Comparison of ENCODE assay signal across 19 mouse cellular contexts in genomic region chr2:17723268-17724019, GRCm38 (mm10). TPM values are rescaled to one million over a fixed set of nuclear protein-coding genes. Genes with fewer than 3 reads are reported as not detected.
A peak's percentile ranks its signal among the peaks of the same experiment; 100 is the strongest.
DNase-seq lines count a peak whose midpoint lies in the region; ATAC-seq and TF ChIP-seq lines count a peak whose summit lies in the region.
"Had no signal": no experiment of that assay in that cellular context is flagged by ENCODE, and none has a peak within 500 bp of the region (broad histone marks: within the 10 kb centered on the region; RNA-seq: fewer than 3 reads in every experiment).

No protein-coding gene starts in this region.

- no peak for TF ChIP-seq CTCF in forebrain, postnatal 0 days (IDR thresholded peaks at IDR 0.05; ENCODE audit: low read depth)
- TF ChIP-seq CTCF in lung, embryonic 14.5 days (IDR thresholded peaks at IDR 0.05; ENCODE audit: low read depth) = no peak

- H3K27me3 ChIP-seq in forebrain, postnatal 0 days (ENCODE audit: insufficient read depth, low read length) = no peaks in the 10 kb centered on the region
- H3K27me3 ChIP-seq in forebrain, embryonic 14.5 days (replicated peaks; ENCODE audit: control insufficient read depth, insufficient read depth, low read length) = 0 out of 2 replicates have a peak, but pooled peaks cover 3% of the 10 kb centered on the region
- no peaks in the 10 kb centered on the region for H3K27me3 ChIP-seq in heart, embryonic 15.5 days
- no peaks in the 10 kb centered on the region for H3K27me3 ChIP-seq in lung, embryonic 14.5 days (ENCODE audit: insufficient read depth, low read length)
- H3K27me3 ChIP-seq in midbrain, embryonic 14.5 days (ENCODE audit: control insufficient read depth, insufficient read depth, low read length) = 0 out of 2 replicates have a peak, but pooled peaks cover 5% of the 10 kb centered on the region
- H3K27me3 ChIP-seq: stomach, embryonic 15.5 days had no signal

- no peak overlapping the region for H3K4me3 ChIP-seq in forebrain, postnatal 0 days (ENCODE audit: low read depth, low read length)
- H3K4me3 ChIP-seq in forebrain, embryonic 14.5 days (ENCODE audit: low read depth, low read length) = no peak overlapping the region
- H3K4me3 ChIP-seq in heart, embryonic 15.5 days = no peak overlapping the region
- no peak overlapping the region for H3K4me3 ChIP-seq in lung, embryonic 14.5 days (ENCODE audit: low read depth, low read length)
- H3K4me3 ChIP-seq in midbrain, embryonic 14.5 days (replicated peaks; ENCODE audit: low read depth, low read length) = no peak overlapping the region
- H3K4me3 ChIP-seq: embryonic facial prominence, embryonic 13.5 days; stomach, embryonic 15.5 days had no signal

- 70% methylated on average over 12 of the region's 12 CpGs for WGBS in forebrain, postnatal 0 days
- WGBS in forebrain, embryonic 14.5 days = 82% methylated on average over 12 of the region's 12 CpGs
- 28% methylated on average over 12 of the region's 12 CpGs for WGBS in heart, embryonic 15.5 days
- WGBS in lung, embryonic 14.5 days = 22% methylated on average over 12 of the region's 12 CpGs
- WGBS in midbrain, embryonic 14.5 days = 82% methylated on average over 12 of the region's 12 CpGs

- no peaks in the 10 kb centered on the region for H3K36me3 ChIP-seq in forebrain, postnatal 0 days (ENCODE audit: insufficient read depth)
- H3K36me3 ChIP-seq in forebrain, embryonic 14.5 days (ENCODE audit: control insufficient read depth, insufficient read depth, low read length) = no peaks in the 10 kb centered on the region
- no peaks in the 10 kb centered on the region for H3K36me3 ChIP-seq in heart, embryonic 15.5 days
- H3K36me3 ChIP-seq in lung, embryonic 14.5 days (ENCODE audit: insufficient read depth) = 0 out of 2 replicates have a peak, but pooled peaks cover 4% of the 10 kb centered on the region
- H3K36me3 ChIP-seq in midbrain, embryonic 14.5 days (ENCODE audit: control insufficient read depth, insufficient read depth, low read length) = no peaks in the 10 kb centered on the region
- H3K36me3 ChIP-seq: embryonic facial prominence, embryonic 13.5 days; stomach, embryonic 15.5 days had no signal

- no peaks in the 10 kb centered on the region for H3K4me1 ChIP-seq in forebrain, postnatal 0 days (ENCODE audit: insufficient read depth)
- no peaks in the 10 kb centered on the region; the same call in 1 of the 2 replicates for H3K4me1 ChIP-seq in forebrain, embryonic 14.5 days (ENCODE audit: control insufficient read depth, insufficient read depth, low read length)
- peaks cover 8% of the 10 kb centered on the region for H3K4me1 ChIP-seq in heart, embryonic 15.5 days (replicated peaks)
- H3K4me1 ChIP-seq in lung, embryonic 14.5 days (ENCODE audit: insufficient read depth) = peaks cover 11% of the 10 kb centered on the region
- no peaks in the 10 kb centered on the region for H3K4me1 ChIP-seq in midbrain, embryonic 14.5 days (ENCODE audit: control insufficient read depth, insufficient read depth, low read length)
- H3K4me1 ChIP-seq: embryonic facial prominence, embryonic 13.5 days; stomach, embryonic 15.5 days had no signal

- no peaks in the 10 kb centered on the region for H3K9me3 ChIP-seq in forebrain, postnatal 0 days (ENCODE audit: low read length)
- no peaks in the 10 kb centered on the region for H3K9me3 ChIP-seq in forebrain, embryonic 14.5 days (replicated peaks; ENCODE audit: control insufficient read depth, low read length)
- H3K9me3 ChIP-seq in heart, embryonic 15.5 days (replicated peaks) = no peaks in the 10 kb centered on the region
- no peaks in the 10 kb centered on the region for H3K9me3 ChIP-seq in lung, embryonic 14.5 days (ENCODE audit: low read depth, low read length)
- H3K9me3 ChIP-seq in midbrain, embryonic 14.5 days (ENCODE audit: control insufficient read depth, low read length) = no peaks in the 10 kb centered on the region
- H3K9me3 ChIP-seq: embryonic facial prominence, embryonic 13.5 days; stomach, embryonic 15.5 days had no signal

- H3K27ac ChIP-seq in forebrain, postnatal 0 days (ENCODE audit: low read depth, low read length) = no peak overlapping the region
- H3K27ac ChIP-seq in forebrain, embryonic 14.5 days (ENCODE audit: low read depth, low read length) = no peak overlapping the region
- H3K27ac ChIP-seq in heart, embryonic 15.5 days = no peak overlapping the region
- peak overlapping the region; percentile 72 for H3K27ac ChIP-seq in lung, embryonic 14.5 days (ENCODE audit: low read depth)
- H3K27ac ChIP-seq in midbrain, embryonic 14.5 days (replicated peaks; ENCODE audit: low read depth, low read length) = no peak overlapping the region
- H3K27ac ChIP-seq: embryonic facial prominence, embryonic 13.5 days; hindbrain, postnatal 0 days; stomach, embryonic 15.5 days had no signal

- DNase-seq in forebrain, postnatal 0 days = no peak
- DNase-seq in forebrain, embryonic 14.5 days (ENCODE audit: low spot score) = no peak
- no peak for DNase-seq in heart, adult 9 months (ENCODE audit: low spot score in 2 of 2)
- peak; percentile 81 for DNase-seq in lung, embryonic 14.5 days
- no peak for DNase-seq in lung, postnatal 25 days (ENCODE audit: low spot score)
- DNase-seq in lung, postnatal 10 days = peak; percentile 62
- DNase-seq in midbrain, embryonic 14.5 days = no peak
- DNase-seq: adrenal gland, postnatal 10 days; cerebellum, adult 9-11 months; gastrocnemius, postnatal 10 days; retina, postnatal 1 day had no signal

- H3K4me2 ChIP-seq in forebrain, postnatal 0 days (ENCODE audit: low read depth) = no peak overlapping the region
- no peak overlapping the region for H3K4me2 ChIP-seq in forebrain, embryonic 14.5 days (ENCODE audit: low read length)
- H3K4me2 ChIP-seq in heart, embryonic 15.5 days = peak overlapping the region; percentile 14; the same call in 1 of the 2 replicates
- H3K4me2 ChIP-seq in lung, embryonic 14.5 days = peak overlapping the region; percentile 10; the same call in 1 of the 2 replicates
- H3K4me2 ChIP-seq in midbrain, embryonic 14.5 days (ENCODE audit: low read length) = no peak overlapping the region
- H3K4me2 ChIP-seq: embryonic facial prominence, embryonic 13.5 days; midbrain, embryonic 11.5 days; stomach, embryonic 15.5 days had no signal

- peak; percentile 36; the same call in 1 of the 2 replicates for ATAC-seq in forebrain, postnatal 0 days
- ATAC-seq in forebrain, embryonic 14.5 days = no peak
- ATAC-seq in heart, embryonic 15.5 days (replicated peaks; ENCODE audit: insufficient number of reproducible peaks, insufficient read depth, low FRiP score, low read depth) = no peak
- ATAC-seq in lung, embryonic 14.5 days (ENCODE audit: insufficient read depth) = peak; percentile 77
- no peak for ATAC-seq in midbrain, embryonic 14.5 days (ENCODE audit: low FRiP score, low TSS enrichment)
- ATAC-seq: activated CD4-positive, CD25-positive, alpha-beta regulatory T cell, adult 4 months; CD4-positive, CD25-positive, alpha-beta regulatory T cell, adult 4 months; hindbrain, postnatal 0 days; intestine, postnatal 0 days had no signal

- H3K9ac ChIP-seq in forebrain, postnatal 0 days = no peak overlapping the region
- no peak overlapping the region for H3K9ac ChIP-seq in forebrain, embryonic 14.5 days (ENCODE audit: low read length)
- no peak overlapping the region for H3K9ac ChIP-seq in heart, embryonic 15.5 days
- no peak overlapping the region for H3K9ac ChIP-seq in lung, embryonic 14.5 days
- H3K9ac ChIP-seq in midbrain, embryonic 14.5 days (replicated peaks; ENCODE audit: low read length) = no peak overlapping the region
- H3K9ac ChIP-seq: embryonic facial prominence, embryonic 13.5 days; stomach, embryonic 15.5 days had no signal

RNA-seq across cellular contexts. Expression of gene Nebl, which starts 7.8 kb away (rescaled TPM):
- total RNA-seq in forebrain, postnatal 0 days (2014; rRNA removed) = 19.9 and 27.8 TPM in 2 replicates
- 3.9 and 9.2 TPM in 2 replicates for polyA plus RNA-seq in forebrain, postnatal 0 days (2015; fragmentation: Nextera tagmentation; extraction: Ambion mirVana)
- polyA plus RNA-seq in forebrain, embryonic 14.5 days (2014; fragmentation: Nextera tagmentation; extraction: Ambion mirVana) = 3.5 and 5.8 TPM in 2 replicates
- 200 and 237 TPM in 2 replicates for polyA plus RNA-seq in heart, embryonic 15.5 days (2015; fragmentation: Nextera tagmentation; extraction: Ambion mirVana)
- polyA plus RNA-seq in lung, embryonic 14.5 days (2014; fragmentation: Nextera tagmentation; extraction: Ambion mirVana) = 42.5 and 46.5 TPM in 2 replicates
- polyA plus RNA-seq in midbrain, embryonic 14.5 days (2014; fragmentation: Nextera tagmentation; extraction: Ambion mirVana) = 6.7 and 7.0 TPM in 2 replicates

Comparison
In these comparisons a context has a peak if more than half of its experiments do, and no peak if none do; other contexts are left out.
1. ATAC-seq: peak in forebrain, postnatal 0 days (single experiment) and lung, embryonic 14.5 days (single experiment); none in forebrain, embryonic 14.5 days (single experiment), heart, embryonic 15.5 days (single experiment) and midbrain, embryonic 14.5 days (single experiment).
2. DNase-seq: peak in lung, embryonic 14.5 days (single experiment) and lung, postnatal 10 days (single experiment); none in forebrain, postnatal 0 days (single experiment), forebrain, embryonic 14.5 days (single experiment), heart, adult 9 months (0 of 2), lung, postnatal 25 days (single experiment) and midbrain, embryonic 14.5 days (single experiment).
3. H3K4me2 ChIP-seq: peak in heart, embryonic 15.5 days (single experiment) and lung, embryonic 14.5 days (single experiment); none in forebrain, postnatal 0 days (single experiment), forebrain, embryonic 14.5 days (single experiment) and midbrain, embryonic 14.5 days (single experiment).